Mouse (Mus musculus): ENCODE measurements around the gene Rab8b. TPM values are rescaled to one million over a fixed set of nuclear protein-coding genes. Genes with fewer than 3 reads are reported as not detected.

Gene Rab8b
- polyA plus RNA-seq, 1 experiment from 2014 or later, result 16.9 TPM

DNA sequence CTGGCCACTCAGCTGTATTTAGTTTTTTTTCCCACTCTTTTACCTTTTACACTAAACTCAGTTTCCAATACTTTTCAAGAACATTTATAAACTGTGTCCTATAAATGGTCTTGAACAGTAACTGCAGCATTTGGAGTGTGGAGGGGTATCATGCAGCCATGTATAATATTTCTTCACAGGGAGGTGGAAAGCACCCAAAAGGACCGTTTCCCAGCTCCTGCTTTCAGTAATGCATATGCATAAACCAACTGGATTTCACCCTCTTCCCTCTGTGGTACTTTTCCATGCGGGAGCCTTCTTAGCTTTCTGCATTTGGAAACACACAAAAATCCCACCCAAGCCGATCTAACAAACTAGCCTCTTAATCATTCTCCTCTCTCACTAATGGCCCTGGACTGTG, 54.8 kb downstream of the Rab8b start:
- no peak overlapping the region for H3K9ac ChIP-seq (replicated peaks)

DNA sequence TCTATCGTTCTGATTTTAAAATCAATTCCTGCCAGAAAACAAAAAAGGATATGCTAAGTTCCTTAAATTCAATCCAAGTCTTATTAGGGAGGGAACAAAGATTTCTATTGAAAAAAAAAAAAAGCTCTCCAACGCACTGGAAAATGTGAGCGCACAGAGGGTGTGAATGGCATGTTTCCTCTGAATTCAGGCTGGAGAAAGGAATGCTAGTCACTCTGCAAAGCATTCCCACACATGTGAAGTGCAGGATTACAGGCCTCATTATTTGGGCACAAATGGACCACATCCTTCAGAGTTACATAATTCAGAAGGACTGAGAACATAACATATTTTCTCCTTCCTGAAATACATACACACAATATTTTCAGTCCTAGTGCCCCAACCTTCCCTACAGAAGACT, 56.0 kb downstream of the Rab8b start:
- H3K27ac ChIP-seq, result no peak overlapping the region
- no peak overlapping the region for H3K4me3 ChIP-seq (replicated peaks)
- H3K9me3 ChIP-seq, result no peaks in the 10 kb centered on the region
- no peaks in the 10 kb centered on the region for H3K27me3 ChIP-seq
- 47% methylated on average over 3 of the region's 3 CpGs for WGBS
- no peak for ATAC-seq (ENCODE audit: insufficient number of reproducible peaks, insufficient read depth, low FRiP score, low TSS enrichment, low read depth)
- no peak overlapping the region for H3K4me2 ChIP-seq
- H3K36me3 ChIP-seq, result peaks cover 25% of the 10 kb centered on the region
- H3K9ac ChIP-seq (replicated peaks), result no peak overlapping the region
- peaks cover 17% of the 10 kb centered on the region; the same call in 1 of the 2 replicates for H3K4me1 ChIP-seq (replicated peaks)

More for the DNA sequence above, 54.8 kb downstream of the Rab8b start:
- WGBS, result 73% methylated on average over 3 of the region's 3 CpGs
- no peak overlapping the region for H3K4me3 ChIP-seq (replicated peaks)
- no peak overlapping the region for H3K4me2 ChIP-seq
- no peak overlapping the region for H3K27ac ChIP-seq
- H3K36me3 ChIP-seq, result peaks cover 14% of the 10 kb centered on the region
- H3K9me3 ChIP-seq, result no peaks in the 10 kb centered on the region
- H3K4me1 ChIP-seq (replicated peaks), result peaks cover 17% of the 10 kb centered on the region; the same call in 1 of the 2 replicates
- H3K27me3 ChIP-seq, result no peaks in the 10 kb centered on the region
- ATAC-seq (ENCODE audit: insufficient number of reproducible peaks, insufficient read depth, low FRiP score, low TSS enrichment, low read depth), result no peak

DNA sequence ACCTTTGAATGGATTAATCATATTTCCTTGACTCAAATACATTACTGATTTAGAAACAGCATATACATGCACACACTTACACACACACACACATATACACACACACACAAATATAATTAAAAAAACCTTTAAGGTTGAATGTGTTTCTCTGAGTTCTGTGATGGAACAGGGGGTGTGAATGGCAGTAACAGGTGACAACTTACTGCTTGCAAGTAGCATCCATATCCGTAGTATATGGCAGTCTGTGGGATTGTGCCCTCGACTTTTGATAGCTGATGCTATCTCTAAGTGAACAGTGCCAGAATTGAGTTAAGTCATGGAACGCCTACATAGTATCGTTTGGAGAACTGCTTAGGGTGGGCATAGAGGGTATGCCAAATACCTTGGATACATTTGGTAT, 57.3 kb downstream of the Rab8b start:
- H3K4me1 ChIP-seq (replicated peaks), result peaks cover 19% of the 10 kb centered on the region; the same call in 1 of the 2 replicates

DNA sequence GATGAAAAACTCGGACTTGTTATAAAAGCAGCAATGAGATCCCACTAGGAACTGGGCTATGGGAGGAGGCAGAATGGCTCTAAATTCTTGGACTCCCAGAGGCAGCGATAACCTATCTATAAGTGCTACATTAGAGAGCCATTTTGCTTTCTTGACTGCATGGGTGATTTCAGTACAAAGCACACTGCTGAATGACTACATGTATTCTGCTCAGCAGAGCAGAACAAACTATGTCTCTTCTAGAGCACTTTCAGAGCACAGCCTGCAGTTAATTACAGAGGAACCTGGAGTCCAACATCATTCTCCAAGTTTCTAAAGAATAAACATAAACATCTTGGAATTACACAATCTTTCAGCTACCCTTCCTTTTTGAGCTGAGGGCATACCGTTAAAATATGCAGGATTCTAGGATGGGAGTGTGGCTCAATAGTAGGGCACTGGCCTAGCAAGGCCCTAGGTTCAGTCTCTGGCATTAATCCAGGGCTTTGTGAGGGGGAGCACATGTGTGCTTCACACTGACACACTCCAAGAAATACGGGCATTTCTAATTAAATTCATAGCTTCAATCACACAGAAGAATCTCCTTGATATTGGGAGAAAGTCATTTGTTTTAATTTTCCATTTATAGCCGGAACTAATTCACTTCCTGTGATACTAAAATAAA, 58.3 kb downstream of the Rab8b start:
- 80% methylated on average over 5 of the region's 5 CpGs for WGBS
- H3K36me3 ChIP-seq, result peaks cover 31% of the 10 kb centered on the region
- H3K4me3 ChIP-seq (replicated peaks), result no peak overlapping the region
- no peak overlapping the region for H3K27ac ChIP-seq
- no peaks in the 10 kb centered on the region for H3K27me3 ChIP-seq
- 0 out of 2 replicates have a peak, but pooled peaks cover 3% of the 10 kb centered on the region for H3K9me3 ChIP-seq
- no peak overlapping the region for H3K9ac ChIP-seq (replicated peaks)
- no peak for ATAC-seq (ENCODE audit: insufficient number of reproducible peaks, insufficient read depth, low FRiP score, low TSS enrichment, low read depth)
- no peak overlapping the region for H3K4me2 ChIP-seq
- H3K4me1 ChIP-seq (replicated peaks), result peaks cover 19% of the 10 kb centered on the region; the same call in 1 of the 2 replicates

More for the DNA sequence above, 57.3 kb downstream of the Rab8b start:
- 92% methylated on average over 4 of the region's 4 CpGs for WGBS
- no peak overlapping the region for H3K9ac ChIP-seq (replicated peaks)
- no peak overlapping the region for H3K4me3 ChIP-seq (replicated peaks)
- H3K27me3 ChIP-seq, result no peaks in the 10 kb centered on the region
- H3K4me2 ChIP-seq, result no peak overlapping the region
- no peak for ATAC-seq (ENCODE audit: insufficient number of reproducible peaks, insufficient read depth, low FRiP score, low TSS enrichment, low read depth)
- H3K36me3 ChIP-seq, result peaks cover 31% of the 10 kb centered on the region
- H3K9me3 ChIP-seq, result no peaks in the 10 kb centered on the region
- no peak overlapping the region for H3K27ac ChIP-seq

DNA sequence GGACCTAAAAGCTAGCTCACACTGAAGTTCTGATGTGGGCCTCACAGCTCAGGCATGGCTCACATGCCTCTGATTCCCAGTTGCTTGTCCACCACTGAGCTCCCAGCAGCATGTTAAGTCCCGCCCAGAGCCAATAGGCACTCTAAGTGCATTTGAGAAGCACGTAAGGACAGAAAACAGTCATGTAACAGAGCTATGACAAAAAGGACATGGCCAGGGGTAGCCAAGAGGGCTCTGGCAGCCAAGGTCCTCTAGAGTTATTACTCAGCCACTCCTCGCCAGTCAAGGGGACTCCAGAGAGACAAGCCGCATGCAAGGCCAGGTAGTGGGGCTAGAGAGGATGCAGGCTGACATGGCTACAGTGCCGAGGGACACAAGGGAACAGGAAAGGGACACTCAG, 60.0 kb downstream of the Rab8b start:
- Histone ChIP-seq H3K27me3 (no peaks in the 10 kb centered on the region), H3K4me1 (replicated peaks) (peaks cover 29% of the 10 kb centered on the region), H3K4me3 (replicated peaks) (no peak overlapping the region), H3K27ac (no peak overlapping the region), H3K9me3 (0 out of 2 replicates have a peak, but pooled peaks cover 3% of the 10 kb centered on the region), H3K4me2 (no peak overlapping the region), H3K9ac (replicated peaks) (no peak overlapping the region), H3K36me3 (peaks cover 31% of the 10 kb centered on the region)
- WGBS, result 94% methylated on average over 5 of the region's 5 CpGs
- ATAC-seq (ENCODE audit: insufficient number of reproducible peaks, insufficient read depth, low FRiP score, low TSS enrichment, low read depth), result no peak

DNA sequence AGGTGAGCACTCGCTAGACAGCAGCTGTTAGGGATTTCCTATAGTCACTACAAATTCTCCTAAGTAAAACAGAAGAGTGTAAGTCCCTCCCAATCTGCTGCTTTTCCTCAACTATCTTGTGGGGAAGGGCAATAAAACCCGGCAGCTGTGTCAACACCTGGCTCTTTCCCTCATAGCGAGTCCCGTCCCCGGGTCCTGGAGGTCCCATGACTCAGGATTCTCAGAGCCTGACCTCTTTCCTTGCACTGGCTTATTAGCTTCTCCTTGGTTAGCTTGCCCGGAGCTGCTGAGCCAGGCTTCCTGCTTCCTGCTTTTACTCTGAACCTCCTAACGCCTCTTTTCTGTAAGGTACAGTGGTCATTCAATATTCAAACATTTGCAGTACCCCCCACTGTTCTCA, 63.6 kb downstream of the Rab8b start:
- Histone ChIP-seq H3K27ac (no peak overlapping the region), H3K27me3 (no peaks in the 10 kb centered on the region), H3K36me3 (peaks cover 33% of the 10 kb centered on the region), H3K4me3 (replicated peaks) (no peak overlapping the region), H3K4me2 (no peak overlapping the region), H3K4me1 (replicated peaks) (peaks cover 14% of the 10 kb centered on the region), H3K9me3 (0 out of 2 replicates have a peak, but pooled peaks cover 3% of the 10 kb centered on the region), H3K9ac (replicated peaks) (no peak overlapping the region)
- 30% methylated on average over 7 of the region's 7 CpGs for WGBS
- ATAC-seq (ENCODE audit: insufficient number of reproducible peaks, insufficient read depth, low FRiP score, low TSS enrichment, low read depth), result 0 out of 2 replicates have a peak, but pooled peaks have one; percentile 37

DNA sequence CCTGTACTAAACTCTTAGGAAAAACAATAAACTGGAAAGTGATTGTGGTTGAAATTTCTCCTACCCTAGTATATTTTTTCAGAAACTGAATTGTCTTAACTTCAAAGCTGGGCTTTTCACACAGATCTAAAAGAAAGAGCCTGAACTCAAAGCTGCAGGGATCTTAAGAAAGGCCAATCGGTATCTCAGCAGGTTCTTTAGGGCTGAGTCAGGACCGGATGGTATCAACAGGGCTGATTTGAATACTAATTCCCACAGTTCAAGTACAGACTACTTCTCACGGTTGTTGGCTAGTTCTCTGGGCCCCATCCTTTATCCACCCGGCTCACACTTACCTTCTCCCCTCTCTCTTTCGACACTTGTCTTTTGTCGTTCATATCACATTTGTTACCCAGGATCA, 66.9 kb downstream of the Rab8b start:
- ATAC-seq (ENCODE audit: insufficient number of reproducible peaks, insufficient read depth, low FRiP score, low TSS enrichment, low read depth), result no peak
- Histone ChIP-seq H3K4me1 (replicated peaks) (peaks cover 10% of the 10 kb centered on the region), H3K36me3 (peaks cover 17% of the 10 kb centered on the region), H3K9ac (replicated peaks) (no peak overlapping the region), H3K4me2 (no peak overlapping the region), H3K27ac (no peak overlapping the region), H3K27me3 (no peaks in the 10 kb centered on the region), H3K9me3 (0 out of 2 replicates have a peak, but pooled peaks cover 3% of the 10 kb centered on the region), H3K4me3 (replicated peaks) (no peak overlapping the region)
- 58% methylated on average over 6 of the region's 6 CpGs for WGBS

DNA sequence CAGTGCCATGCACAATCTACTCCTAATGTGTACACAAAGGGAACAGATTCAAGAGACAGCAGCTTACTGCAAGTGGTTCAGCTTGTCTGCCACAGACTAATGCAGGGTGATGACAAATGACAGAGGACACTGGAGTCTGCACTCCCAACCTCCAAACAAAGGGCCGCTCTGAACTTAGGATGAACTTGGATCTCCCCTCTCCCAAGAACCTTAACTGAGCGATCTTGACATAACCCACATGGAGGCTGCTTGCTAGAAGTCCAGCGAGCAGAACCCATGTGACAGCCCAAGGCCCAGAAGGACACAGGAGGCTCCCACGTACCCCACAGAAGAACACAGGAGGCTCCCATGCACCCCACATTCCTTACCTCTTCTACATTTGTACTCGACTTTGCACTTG, 68.5 kb downstream of the Rab8b start:
- H3K9ac ChIP-seq (replicated peaks), result no peak overlapping the region
- no peaks in the 10 kb centered on the region for H3K9me3 ChIP-seq
- WGBS, result 91% methylated on average over 5 of the region's 5 CpGs
- no peaks in the 10 kb centered on the region for H3K27me3 ChIP-seq
- H3K4me1 ChIP-seq (replicated peaks), result peaks cover 9% of the 10 kb centered on the region
- H3K4me3 ChIP-seq (replicated peaks), result no peak overlapping the region
- ATAC-seq (ENCODE audit: insufficient number of reproducible peaks, insufficient read depth, low FRiP score, low TSS enrichment, low read depth), result no peak
- H3K4me2 ChIP-seq, result no peak overlapping the region
- H3K36me3 ChIP-seq, result peaks cover 33% of the 10 kb centered on the region
- H3K27ac ChIP-seq, result no peak overlapping the region

DNA sequence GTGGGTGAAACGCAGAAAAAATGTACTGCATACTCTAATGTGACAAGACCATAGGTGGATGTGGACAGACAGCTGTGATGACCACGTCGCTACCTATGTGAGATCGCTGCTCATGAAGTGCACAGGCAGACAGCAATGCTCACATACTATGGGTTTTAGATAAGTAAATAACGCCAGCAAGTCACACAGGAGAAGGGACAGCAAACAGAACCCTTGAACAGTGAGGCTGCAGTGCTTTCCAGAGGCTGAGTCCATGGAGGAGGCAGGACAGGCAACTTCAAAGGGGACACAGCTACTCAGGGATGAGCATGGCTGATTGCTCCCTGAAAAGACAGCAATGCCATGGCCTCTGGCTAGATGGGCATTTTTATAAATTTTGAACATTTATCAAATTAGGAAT, 72.7 kb downstream of the Rab8b start:
- H3K27ac ChIP-seq, result no peak overlapping the region
- WGBS, result 89% methylated on average over 5 of the region's 5 CpGs
- H3K4me1 ChIP-seq (replicated peaks), result no peaks in the 10 kb centered on the region
- H3K36me3 ChIP-seq, result peaks cover 26% of the 10 kb centered on the region
- ATAC-seq (ENCODE audit: insufficient number of reproducible peaks, insufficient read depth, low FRiP score, low TSS enrichment, low read depth), result no peak
- no peak overlapping the region for H3K4me3 ChIP-seq (replicated peaks)
- H3K27me3 ChIP-seq, result no peaks in the 10 kb centered on the region
- H3K9me3 ChIP-seq, result no peaks in the 10 kb centered on the region
- no peak overlapping the region for H3K4me2 ChIP-seq
- no peak overlapping the region for H3K9ac ChIP-seq (replicated peaks)

DNA sequence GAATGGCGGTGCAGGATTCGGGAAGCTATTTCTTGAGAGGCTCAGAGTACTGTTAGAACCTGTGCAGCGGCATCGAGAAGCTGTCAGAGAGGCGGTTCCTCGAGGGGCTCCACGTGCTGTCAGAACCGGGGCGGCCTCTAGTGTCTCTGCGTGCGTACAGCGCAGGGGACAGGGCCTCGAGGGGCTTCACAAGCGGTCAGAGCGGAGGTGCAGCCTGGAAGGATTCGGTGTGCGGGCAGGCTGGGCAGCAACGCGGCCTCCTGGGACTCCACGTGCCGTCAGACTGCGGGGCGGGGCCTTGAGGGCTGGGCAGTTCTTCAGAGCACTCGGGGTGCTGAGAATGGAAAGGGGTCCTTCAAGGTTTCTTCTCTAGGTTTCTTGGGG, 84.4 kb downstream of the Rab8b start:
- peak overlapping the region; percentile 91 for H3K4me2 ChIP-seq
- H3K36me3 ChIP-seq, result no peaks in the 10 kb centered on the region
- no peaks in the 10 kb centered on the region for H3K9me3 ChIP-seq
- WGBS, result under 1% methylated on average over 24 of the region's 24 CpGs
- peak; percentile 73; the same call in 1 of the 2 replicates for ATAC-seq (ENCODE audit: insufficient number of reproducible peaks, insufficient read depth, low FRiP score, low TSS enrichment, low read depth)
- peaks cover 14% of the 10 kb centered on the region for H3K27me3 ChIP-seq
- peaks cover 14% of the 10 kb centered on the region for H3K4me1 ChIP-seq (replicated peaks)
- H3K4me3 ChIP-seq (replicated peaks), result peak overlapping the region; percentile 63
- peak overlapping the region; percentile 54; the same call in 1 of the 2 replicates for H3K27ac ChIP-seq
- peak overlapping the region; percentile 50 for H3K9ac ChIP-seq (replicated peaks)

DNA sequence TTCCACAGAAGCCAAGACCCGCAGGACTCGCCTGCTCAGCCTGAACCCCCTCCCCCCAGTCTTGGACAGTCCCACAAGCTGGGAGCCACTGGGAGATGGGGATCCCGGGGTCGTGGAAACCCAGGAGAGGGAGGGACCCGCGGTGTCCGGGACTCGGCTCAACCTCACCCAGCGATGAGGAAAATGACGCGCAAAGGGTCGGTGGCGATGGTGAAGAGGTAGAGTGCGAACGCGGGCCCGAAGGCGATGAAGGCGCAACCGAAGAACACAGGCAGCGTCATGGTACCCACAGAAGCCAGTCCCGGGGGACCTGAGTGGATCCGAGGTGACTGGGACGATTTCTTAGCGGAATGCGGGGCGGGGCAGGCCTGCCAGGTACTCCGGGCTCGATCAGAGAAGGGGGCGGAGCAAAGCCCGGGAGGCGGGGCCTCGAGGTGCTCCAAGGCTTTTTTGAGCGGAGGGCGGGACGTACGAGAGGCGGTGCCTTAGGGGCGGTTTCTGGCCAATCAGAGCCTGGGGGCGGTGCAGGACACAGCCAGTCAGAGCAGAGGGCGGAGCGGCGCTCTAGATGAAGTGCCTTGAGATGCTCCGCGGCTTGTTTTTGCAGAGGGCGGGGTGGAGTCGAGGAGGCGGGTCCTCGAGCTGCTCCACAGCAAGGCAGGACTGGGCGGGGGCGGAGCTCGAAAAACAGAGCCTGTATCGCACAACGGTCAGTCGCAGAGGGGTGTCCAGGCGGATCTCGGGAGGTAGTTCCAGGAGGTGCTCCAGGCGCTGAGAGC, 85.0 kb downstream of the Rab8b start, which contains the start of gene Aph1c:
Aph1c (minus strand) TSS at position 409 of the 779 bp plus-strand sequence.
- Histone ChIP-seq H3K9me3 (no peaks in the 10 kb centered on the region), H3K4me1 (replicated peaks) (peaks cover 14% of the 10 kb centered on the region), H3K9ac (replicated peaks) (peak within 1 kb of the TSS; percentile 58), H3K27me3 (peaks cover 14% of the 10 kb centered on the region), H3K4me3 (replicated peaks) (peak within 1 kb of the TSS; percentile 63), H3K27ac (peak within 1 kb of the TSS; percentile 54; the same call in 1 of the 2 replicates), H3K4me2 (peak within 1 kb of the TSS; percentile 91), H3K36me3 (no peaks in the 10 kb centered on the region)
- peak; percentile 100 for ATAC-seq (ENCODE audit: insufficient number of reproducible peaks, insufficient read depth, low FRiP score, low TSS enrichment, low read depth)
- WGBS, result under 1% methylated on average over 58 of the region's 58 CpGs

Data from limb, embryonic 12.5 days (tissue).